Mouse (Mus musculus) kidney, adult 2 months (tissue): ENCODE results near the gene Sf3a2.

Source experiments
- CTCF ChIP-seq: fragments of 200-500 bp; conservative IDR thresholded peaks from 2 replicates; pipeline ENCODE4 v1.5.1; 2011; ENCODE audit warnings: low read depth, mild to moderate bottlenecking, control low read depth, low read length, moderate library complexity, mixed read lengths; ENCODE audit not compliant: insufficient read depth, insufficient read length
- POLR2A ChIP-seq: fragments of 200-500 bp; IDR thresholded peaks from one replicate; pipeline ENCODE4 v1.6.1; 2011; ENCODE audit warnings: low read depth, low read length, control low read depth

- TF ChIP-seq CTCF: no peak
- TF ChIP-seq POLR2A: no peak
Observed at GRCm38 (mm10) chr10:80810084-80810483, 12.1 kb downstream of the Sf3a2 start.
